Mouse (Mus musculus): ENCODE measurements around the gene Ascl4.

The Ascl4 gene

GRCm38 (mm10) chr10:85969894-85970620 lies 42.6 kb downstream of the Ascl4 start:
- DNase-seq (ENCODE audit: low spot score in 2 of 2) = no peak

GRCm38 (mm10) chr10:85971826-85972225 lies 44.3 kb downstream of the Ascl4 start:
- no peak for DNase-seq (ENCODE audit: low spot score in 2 of 2)

GRCm38 (mm10) chr10:85972915-85973314 lies 45.4 kb downstream of the Ascl4 start:
- DNase-seq (ENCODE audit: low spot score in 2 of 2) = peak; percentile 7 to 15

GRCm38 (mm10) chr10:85989412-85990115 lies 62.1 kb downstream of the Ascl4 start:
- DNase-seq (ENCODE audit: low spot score in 2 of 2) = no peak

GRCm38 (mm10) chr10:85992412-85992811 lies 64.9 kb downstream of the Ascl4 start:
- no peak for DNase-seq (ENCODE audit: low spot score in 2 of 2)

GRCm38 (mm10) chr10:85993836-85994235 lies 66.4 kb downstream of the Ascl4 start:
- DNase-seq (ENCODE audit: low spot score in 2 of 2) = no peak

GRCm38 (mm10) chr10:85994543-85995104 lies 67.1 kb downstream of the Ascl4 start:
- no peak for DNase-seq (ENCODE audit: low spot score in 2 of 2)

All from right cerebral cortex, adult 2 months (tissue).